Mouse (Mus musculus): ENCODE data around the gene 4921524J17Rik.

Gene 4921524J17Rik

DNA sequence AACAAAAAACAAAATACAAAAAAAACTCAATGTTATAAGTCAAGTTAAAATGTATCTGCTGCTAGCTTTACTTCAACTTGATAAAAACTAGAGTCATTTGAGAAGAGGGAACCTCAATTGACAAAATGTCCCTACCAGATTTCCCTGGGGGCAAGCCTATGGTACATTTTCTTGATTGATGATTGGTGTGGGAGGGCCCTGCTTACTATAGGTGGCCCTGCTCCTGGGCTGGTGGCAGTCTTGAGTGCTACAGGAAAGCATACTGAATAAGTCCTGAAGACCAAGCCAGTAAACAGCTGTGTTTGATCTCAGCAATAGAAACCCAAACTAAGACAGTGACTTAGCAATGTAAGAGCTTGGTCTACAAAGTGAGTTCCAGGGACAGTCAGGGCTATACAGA is 11.5 kb upstream of the 4921524J17Rik start:
- DNase-seq (ENCODE audit: low spot score in 2 of 2): no peak

DNA sequence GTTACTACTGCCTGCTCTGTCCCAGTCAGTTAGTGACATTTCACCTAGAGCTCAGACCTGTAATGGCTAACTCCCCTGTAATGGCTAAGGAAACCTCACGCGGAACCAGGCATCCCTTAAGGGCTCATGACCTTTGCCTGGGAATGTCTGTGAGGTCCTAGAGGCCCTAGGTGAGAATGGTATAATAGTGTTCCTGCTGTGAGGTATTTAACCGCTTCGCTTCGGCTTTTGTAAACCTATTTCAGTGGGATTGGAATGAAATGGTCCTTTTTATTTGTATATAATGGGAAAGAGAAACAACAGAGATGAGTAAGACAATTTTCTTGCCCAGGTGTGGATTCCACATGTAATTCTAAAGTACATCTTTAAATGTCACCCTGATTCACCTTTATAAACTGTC is 8.9 kb upstream of the 4921524J17Rik start:
- DNase-seq (ENCODE audit: low spot score in 2 of 2): no peak

DNA sequence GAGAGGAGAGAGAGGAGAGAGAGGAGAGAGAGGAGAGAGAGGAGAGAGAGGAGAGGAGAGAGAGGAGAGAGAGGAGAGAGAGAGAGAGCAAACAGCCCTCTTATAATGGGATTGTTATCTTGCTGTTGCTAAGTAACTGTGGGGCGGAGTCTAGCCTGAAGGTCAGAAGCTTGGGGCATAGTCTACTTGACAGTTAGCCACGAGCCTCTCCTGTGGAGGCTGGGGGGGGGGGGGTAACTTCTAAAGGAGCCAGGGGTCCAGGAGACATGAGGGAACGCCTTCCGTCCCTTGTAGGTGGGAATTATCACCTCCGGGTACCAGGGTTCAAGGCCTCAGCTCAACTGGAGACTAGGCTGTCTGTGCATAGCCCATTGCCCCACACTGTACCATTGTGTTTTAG is 3.1 kb upstream of the 4921524J17Rik start:
- DNase-seq (ENCODE audit: low spot score in 2 of 2): no peak

DNA sequence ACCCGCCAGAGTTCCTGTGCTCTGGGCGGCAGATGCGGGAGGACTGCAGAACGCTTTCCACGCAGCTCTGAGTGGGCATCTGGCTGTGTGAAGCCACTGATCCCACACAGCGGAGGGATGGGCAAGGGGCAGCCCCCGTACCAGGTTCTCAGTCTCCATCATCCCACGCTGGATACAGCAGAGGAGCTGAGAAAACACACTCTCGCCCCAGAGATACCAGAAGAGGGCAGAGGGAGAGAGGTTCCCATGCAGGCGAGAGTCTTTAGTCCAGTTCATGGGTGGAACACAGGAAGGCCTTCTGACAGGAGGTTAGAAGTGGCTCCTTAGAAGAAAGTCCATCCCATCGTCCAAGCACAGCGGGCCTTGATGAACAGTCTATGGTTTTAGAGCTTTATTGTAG is 2.2 kb upstream of the 4921524J17Rik start:
- DNase-seq (ENCODE audit: low spot score in 2 of 2): no peak

DNA sequence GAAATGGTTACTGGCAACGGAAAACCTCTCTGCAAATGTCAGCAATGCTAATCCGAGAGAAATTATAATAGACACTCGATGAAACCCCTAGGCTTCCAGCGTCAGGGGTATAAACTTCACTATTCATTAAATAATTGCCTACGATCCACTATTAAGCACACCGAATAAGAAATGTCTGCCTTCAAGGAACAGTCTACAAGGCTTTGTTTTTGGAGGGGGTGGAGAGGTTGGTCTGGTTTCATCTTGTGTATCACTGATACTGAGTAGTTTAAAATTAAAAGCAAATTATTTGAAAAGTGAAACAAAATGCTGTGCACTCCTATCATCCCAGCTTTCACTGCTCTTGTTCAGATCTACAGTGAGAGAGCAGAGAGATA is 372 bp upstream of the 4921524J17Rik start:
- DNase-seq (ENCODE audit: low spot score in 2 of 2): no peak

GRCm38 (mm10) chr8:85431281-85432167 is 1.1 kb downstream of the 4921524J17Rik start:
- DNase-seq (ENCODE audit: low spot score in 2 of 2): no peak

- no peak for DNase-seq (ENCODE audit: low spot score in 2 of 2)
Observed at GRCm38 (mm10) chr8:85430801-85431200, 1.8 kb downstream of the 4921524J17Rik start.

- no peak for DNase-seq (ENCODE audit: low spot score in 2 of 2)
Observed at GRCm38 (mm10) chr8:85429219-85429618, 3.4 kb downstream of the 4921524J17Rik start.

DNA sequence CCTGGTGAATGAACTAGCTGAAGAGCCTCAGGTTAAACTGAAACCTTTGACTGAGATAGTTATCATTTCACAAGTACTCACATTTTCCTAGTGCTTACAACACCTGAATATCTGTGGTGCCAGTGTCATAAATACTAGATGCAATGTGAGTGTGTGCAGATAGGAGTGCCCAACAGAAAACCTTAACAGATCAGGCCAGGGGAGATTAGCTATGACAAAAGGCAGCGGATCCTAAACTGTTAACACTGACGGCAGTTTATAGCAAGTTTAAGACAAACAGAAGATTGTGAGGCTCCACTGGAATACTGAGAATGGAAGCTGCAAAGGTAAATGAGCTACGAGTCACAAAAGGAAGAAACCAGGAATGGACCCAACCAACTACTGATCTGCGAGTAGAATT is 5.6 kb downstream of the 4921524J17Rik start:
- DNase-seq (ENCODE audit: low spot score in 2 of 2): no peak

GRCm38 (mm10) chr8:85421329-85421728 is 11.3 kb downstream of the 4921524J17Rik start:
- DNase-seq (ENCODE audit: low spot score in 2 of 2): no peak

DNA sequence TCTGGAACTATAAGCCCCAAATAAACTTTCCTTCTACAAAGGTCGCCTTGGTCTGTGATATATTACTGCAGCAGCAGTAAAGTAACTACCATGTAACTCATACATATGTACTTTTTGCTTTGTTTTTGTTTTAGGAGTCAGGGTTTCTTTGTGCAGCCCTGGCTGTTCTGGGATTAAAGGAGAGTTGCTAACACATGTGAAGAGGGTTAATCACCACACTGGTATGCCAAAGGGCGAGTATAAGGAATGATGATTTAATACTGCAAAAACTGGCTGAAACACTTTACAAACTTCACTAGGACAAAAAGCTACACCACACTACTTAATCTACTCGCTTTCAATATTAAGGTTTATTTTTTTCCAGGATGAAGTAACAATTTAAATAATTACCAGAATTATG is 24.1 kb downstream of the 4921524J17Rik start:
- no peak for DNase-seq (ENCODE audit: low spot score in 2 of 2)

- peak in 1 of 2 experiments; percentile 46 for DNase-seq (ENCODE audit: low spot score in 2 of 2)
Observed at GRCm38 (mm10) chr8:85408053-85408505, 24.6 kb downstream of the 4921524J17Rik start.

- no peak for DNase-seq (ENCODE audit: low spot score in 2 of 2)
Observed at GRCm38 (mm10) chr8:85405961-85406360, 26.7 kb downstream of the 4921524J17Rik start.

DNA sequence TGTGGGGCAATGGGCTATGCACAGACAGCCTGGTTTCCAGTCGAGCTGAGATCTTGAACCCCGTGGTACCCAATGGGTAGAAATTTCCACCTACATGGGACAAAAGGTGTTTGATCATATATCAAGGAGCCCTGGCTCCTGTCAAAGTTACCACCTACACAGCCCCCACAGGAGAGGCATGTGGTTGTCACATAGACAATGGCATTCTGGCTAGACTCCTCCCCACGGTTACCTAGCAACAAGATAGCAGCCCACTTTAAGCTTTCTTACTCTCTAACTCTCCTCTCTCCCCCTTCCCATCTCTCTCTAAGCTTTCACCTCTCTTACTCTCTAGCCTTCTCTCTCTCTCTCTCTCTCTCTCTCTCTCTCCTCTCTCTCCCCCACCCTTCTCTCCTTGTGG is 27.2 kb downstream of the 4921524J17Rik start:
- DNase-seq (ENCODE audit: low spot score in 2 of 2): no peak

DNA sequence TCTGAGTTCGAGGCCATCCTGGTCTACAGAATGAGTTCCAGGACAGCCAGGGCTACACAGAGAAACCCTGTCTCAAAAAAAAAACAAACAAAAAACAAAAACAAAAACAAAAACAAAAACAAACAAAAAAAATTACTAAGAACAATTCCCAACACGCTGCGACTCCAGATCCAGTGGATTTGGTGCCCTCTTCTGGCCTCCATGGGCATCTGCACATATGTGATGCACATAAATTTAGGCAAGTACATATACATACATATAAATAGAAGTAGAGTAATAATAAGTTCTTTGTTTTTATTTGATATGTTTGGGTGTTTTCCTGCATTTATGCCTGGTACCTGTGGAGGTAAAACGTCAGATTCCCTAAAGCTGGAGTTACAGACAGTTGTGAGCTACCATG is 34.1 kb downstream of the 4921524J17Rik start:
- no peak for DNase-seq (ENCODE audit: low spot score in 2 of 2)

DNA sequence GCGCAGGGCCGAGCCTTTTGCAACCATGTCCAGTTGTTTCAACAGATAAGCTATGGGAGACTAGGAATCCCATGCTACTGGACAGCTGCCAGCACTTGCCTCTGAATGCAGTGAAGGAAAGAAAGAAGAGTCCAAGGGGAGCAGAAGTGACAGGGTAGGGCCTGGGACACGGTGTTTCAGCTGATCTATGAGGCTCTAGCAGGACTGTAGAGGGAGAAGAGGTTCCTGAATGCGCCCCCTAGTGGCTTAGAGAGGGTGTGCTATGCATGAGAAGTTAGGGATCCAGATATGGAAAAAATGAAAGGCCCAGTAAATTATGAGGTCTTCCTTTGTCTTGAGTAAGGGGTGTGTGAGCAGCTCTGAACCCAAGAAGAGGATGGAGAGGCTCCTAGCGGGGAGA is 35.1 kb downstream of the 4921524J17Rik start:
- peak in 1 of 2 experiments; percentile 24 for DNase-seq (ENCODE audit: low spot score in 2 of 2)

DNA sequence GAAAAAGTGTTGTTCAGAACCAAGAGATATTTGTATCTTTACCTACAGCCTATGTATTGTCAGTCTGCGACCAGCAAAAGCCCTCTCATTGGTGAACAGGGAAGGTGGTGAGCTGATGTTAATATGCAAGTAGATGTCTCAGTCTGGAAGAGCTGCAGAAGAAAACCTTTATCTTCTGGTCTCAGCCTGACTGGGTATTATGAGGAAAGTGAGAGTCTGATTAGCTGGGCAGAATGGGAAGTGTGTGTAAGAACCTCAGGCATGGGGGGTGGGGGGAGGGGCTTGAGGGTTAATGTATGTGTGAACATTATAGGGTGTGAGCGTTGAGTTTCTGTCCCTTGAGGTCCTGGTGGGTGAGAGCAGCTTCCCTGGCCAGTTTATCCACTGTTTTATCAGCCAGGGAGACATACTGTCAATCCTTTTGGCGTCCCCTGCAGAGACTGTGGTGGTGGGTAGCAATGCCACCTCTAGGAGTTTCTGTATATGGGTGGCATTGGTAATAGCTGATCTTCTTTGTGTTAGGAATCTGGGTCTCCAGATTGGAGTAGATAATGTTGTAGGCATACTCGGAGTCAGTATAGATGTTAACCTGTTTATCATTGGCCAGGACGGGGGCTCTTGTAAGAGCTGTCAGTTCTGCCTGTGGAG is 36.1 kb downstream of the 4921524J17Rik start:
- DNase-seq (ENCODE audit: low spot score in 2 of 2): no peak

DNA sequence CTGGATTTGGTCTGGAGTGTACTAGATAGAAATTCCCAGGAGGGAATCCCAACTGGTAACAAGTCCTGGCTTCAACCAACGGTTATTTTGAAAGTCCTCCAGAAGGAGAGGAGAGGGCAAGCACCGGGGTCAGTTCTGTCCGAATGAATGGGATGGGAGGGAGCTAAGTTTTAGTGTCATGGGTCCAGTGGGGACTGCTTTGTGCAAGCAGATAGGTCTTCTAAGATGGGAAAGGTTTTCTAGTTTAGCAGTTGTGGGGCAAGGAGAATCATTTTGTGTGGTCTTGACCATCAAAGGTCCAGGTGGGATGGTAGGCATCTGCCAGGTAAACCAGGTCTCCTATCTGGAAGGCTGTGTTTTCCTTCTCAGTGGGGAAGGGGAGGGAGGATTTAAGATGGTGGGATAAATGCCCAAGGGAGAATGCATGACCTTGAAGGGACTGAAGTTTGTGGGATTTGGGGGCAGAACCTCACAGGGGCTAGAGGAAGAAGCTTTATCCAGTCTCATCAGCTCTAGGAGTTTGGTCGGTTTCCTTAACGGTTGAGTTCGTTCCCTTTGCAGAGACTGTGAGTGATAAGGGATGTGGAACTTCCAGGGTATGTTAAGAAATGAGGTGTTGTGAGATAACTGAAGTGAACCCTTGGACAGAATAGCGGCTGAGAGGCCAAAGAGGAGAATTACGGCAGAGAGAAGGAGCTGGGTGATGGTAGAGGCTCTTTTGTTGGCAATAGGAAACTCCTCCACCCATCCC is 36.8 kb downstream of the 4921524J17Rik start:
- no peak for DNase-seq (ENCODE audit: low spot score in 2 of 2)

DNA sequence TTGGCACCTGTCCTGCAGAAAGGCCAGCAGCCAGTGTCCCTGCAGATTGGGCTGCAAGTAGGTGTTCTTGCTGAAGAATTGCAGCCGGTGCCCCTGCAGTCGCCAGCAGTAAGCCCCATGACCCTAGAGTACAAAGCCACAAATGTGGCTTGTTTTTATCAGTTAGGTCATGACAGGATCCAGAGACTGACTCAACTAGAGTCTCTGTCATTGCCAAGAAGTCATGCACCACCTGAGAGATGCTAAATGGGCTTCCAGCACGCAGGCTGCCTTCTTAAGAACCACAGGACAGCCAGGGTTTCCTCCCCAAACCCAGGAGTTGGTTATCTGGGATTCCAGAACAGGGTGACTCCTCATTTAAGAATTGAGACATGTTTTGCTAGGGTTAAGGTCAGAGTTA is 37.6 kb downstream of the 4921524J17Rik start:
- DNase-seq (ENCODE audit: low spot score in 2 of 2): no peak

GRCm38 (mm10) chr8:85393199-85393598 is 39.4 kb downstream of the 4921524J17Rik start:
- DNase-seq (ENCODE audit: low spot score in 2 of 2): no peak

- DNase-seq (ENCODE audit: low spot score in 2 of 2): no peak
Observed at GRCm38 (mm10) chr8:85391438-85391837, 41.2 kb downstream of the 4921524J17Rik start.

GRCm38 (mm10) chr8:85386205-85386604 is 46.4 kb downstream of the 4921524J17Rik start, which contains the start of gene Mylk3:
Gene Mylk3, minus strand, starts transcription at chr8:85386345.
- DNase-seq (ENCODE audit: low spot score in 2 of 2): no peak

All from thymus, postnatal 10 days (tissue).